Mouse (Mus musculus) hindbrain, embryonic 16.5 days (tissue): ENCODE measurements at regions not wholly inside any gene's neighbourhood (a gene's known extent, or its start where the extent isn't known, plus 50 kb on each side); places are given as distances from the start of the nearest gene placed in this dataset.

Experiments used
- ATAC-seq: fragments of 200-750 bp; cut with Nextera tagmentation; 2 replicates; pipeline ENCODE4 v1.8.0; 2017; ENCODE audit warnings: moderate TSS enrichment, moderate library complexity
- H3K27ac ChIP-seq: fragments of 300-500 bp; sonication (generic); 2 replicates; pipeline ENCODE4 v1.5.1; 2014; ENCODE audit warnings: low read depth, mild to moderate bottlenecking, control low read depth, low read length, moderate library complexity
- H3K27me3 ChIP-seq: fragments of 300-500 bp; sonication (generic); replicated peaks from 2 replicates; pipeline ENCODE4 v1.6.1; 2014; ENCODE audit warnings: low read length; ENCODE audit not compliant: control insufficient read depth, insufficient read depth
- H3K36me3 ChIP-seq: fragments of 300-500 bp; sonication (generic); 2 replicates; pipeline ENCODE4 v1.6.1; 2014; ENCODE audit warnings: mild to moderate bottlenecking, low read length, moderate library complexity, mixed read lengths; ENCODE audit not compliant: control insufficient read depth, insufficient read depth
- H3K4me1 ChIP-seq: fragments of 300-500 bp; sonication (generic); 2 replicates; pipeline ENCODE4 v1.6.1; 2014; ENCODE audit warnings: low read depth, low read length; ENCODE audit not compliant: control insufficient read depth, insufficient read depth
- H3K4me2 ChIP-seq: fragments of 300-500 bp; sonication (generic); 2 replicates; pipeline ENCODE4 v1.6.1; 2014; ENCODE audit warnings: mild to moderate bottlenecking, low read length, control low read depth, moderate library complexity
- H3K4me3 ChIP-seq: fragments of 300-500 bp; sonication (generic); 2 replicates; pipeline ENCODE4 v1.5.1; 2014; ENCODE audit warnings: mild to moderate bottlenecking, low read length, control low read depth, moderate library complexity
- H3K9ac ChIP-seq: fragments of 300-500 bp; sonication (generic); 2 replicates; pipeline ENCODE4 v1.6.1; 2014; ENCODE audit warnings: low read depth, mild to moderate bottlenecking, control low read depth, low read length, moderate library complexity
- H3K9me3 ChIP-seq: fragments of 300-500 bp; sonication (generic); 2 replicates; pipeline ENCODE4 v1.6.1; 2014; ENCODE audit warnings: mild to moderate bottlenecking, low read length, moderate library complexity; ENCODE audit not compliant: control insufficient read depth
- WGBS: fragments of 180-500 bp; shearing (Covaris S2); extraction: QIAGEN DNeasy Blood & Tissue Kit; methylation state at CpG from one replicate; pipeline ENCODE4 v1.1.7; 2014; 5-methylcytosine and 5-hydroxymethylcytosine counted together

GRCm38 (mm10) chr13:107711341-107711994 is 332.8 kb upstream of the Smim15 start:
- Histone ChIP-seq H3K9me3 (peaks cover 2% of the 10 kb centered on the region; the same call in 1 of the 2 replicates), H3K4me3 (no peak overlapping the region), H3K27me3 (no peaks in the 10 kb centered on the region), H3K9ac (no peak overlapping the region), H3K4me2 (no peak overlapping the region), H3K4me1 (no peaks in the 10 kb centered on the region), H3K27ac (no peak overlapping the region), H3K36me3 (no peaks in the 10 kb centered on the region)
- 81% methylated on average over 4 of the region's 4 CpGs for WGBS
- no peak for ATAC-seq

- no peak for ATAC-seq
- no peaks in the 10 kb centered on the region for H3K27me3 ChIP-seq
- H3K27ac ChIP-seq = no peak overlapping the region
- H3K4me2 ChIP-seq = no peak overlapping the region
- H3K36me3 ChIP-seq = no peaks in the 10 kb centered on the region
- H3K9me3 ChIP-seq = peaks cover 2% of the 10 kb centered on the region; the same call in 1 of the 2 replicates
- H3K9ac ChIP-seq = no peak overlapping the region
- 79% methylated on average over 4 of the region's 4 CpGs for WGBS
- no peak overlapping the region for H3K4me3 ChIP-seq
- H3K4me1 ChIP-seq = no peaks in the 10 kb centered on the region
These were observed 333.9 kb upstream of the Smim15 start for GRCm38 (mm10) chr13:107710368-107710767.

GRCm38 (mm10) chr13:107709828-107710227 is 334.4 kb upstream of the Smim15 start:
- Histone ChIP-seq H3K4me3 (no peak overlapping the region), H3K4me1 (no peaks in the 10 kb centered on the region), H3K4me2 (no peak overlapping the region), H3K9me3 (peaks cover 2% of the 10 kb centered on the region; the same call in 1 of the 2 replicates), H3K27ac (no peak overlapping the region), H3K27me3 (no peaks in the 10 kb centered on the region), H3K36me3 (no peaks in the 10 kb centered on the region), H3K9ac (no peak overlapping the region)
- no peak for ATAC-seq
- WGBS = 56% methylated on average over 2 of the region's 2 CpGs

GRCm38 (mm10) chr13:107703736-107704135 is 340.5 kb upstream of the Smim15 start:
- H3K36me3 ChIP-seq = no peaks in the 10 kb centered on the region
- ATAC-seq = no peak
- no peak overlapping the region for H3K4me3 ChIP-seq
- 60% methylated on average over 7 of the region's 7 CpGs for WGBS
- H3K27ac ChIP-seq = no peak overlapping the region
- no peak overlapping the region for H3K4me2 ChIP-seq
- H3K4me1 ChIP-seq = peaks cover 7% of the 10 kb centered on the region
- H3K27me3 ChIP-seq = no peaks in the 10 kb centered on the region
- H3K9ac ChIP-seq = no peak overlapping the region
- no peaks in the 10 kb centered on the region for H3K9me3 ChIP-seq

GRCm38 (mm10) chr13:107700268-107701139 is 343.7 kb upstream of the Smim15 start:
- H3K4me1 ChIP-seq = peaks cover 7% of the 10 kb centered on the region
- H3K4me2 ChIP-seq = no peak overlapping the region
- no peak overlapping the region for H3K4me3 ChIP-seq
- ATAC-seq = peak; percentile 94
- 24% methylated on average over 10 of the region's 10 CpGs for WGBS
- H3K9ac ChIP-seq = no peak overlapping the region
- no peaks in the 10 kb centered on the region for H3K27me3 ChIP-seq
- H3K36me3 ChIP-seq = no peaks in the 10 kb centered on the region
- H3K9me3 ChIP-seq = no peaks in the 10 kb centered on the region
- no peak overlapping the region for H3K27ac ChIP-seq

- Histone ChIP-seq H3K9ac (no peak overlapping the region), H3K9me3 (no peaks in the 10 kb centered on the region), H3K27ac (no peak overlapping the region), H3K4me3 (no peak overlapping the region), H3K27me3 (no peaks in the 10 kb centered on the region), H3K4me2 (no peak overlapping the region), H3K36me3 (no peaks in the 10 kb centered on the region), H3K4me1 (peaks cover 7% of the 10 kb centered on the region)
- 0 out of 2 replicates have a peak, but pooled peaks have one; percentile 21 for ATAC-seq
- WGBS = 87% methylated on average over 5 of the region's 5 CpGs
These were observed 345.0 kb upstream of the Smim15 start for GRCm38 (mm10) chr13:107699251-107699650.

- no peak for ATAC-seq
- WGBS = 91% methylated on average over 7 of the region's 7 CpGs
- peaks cover 7% of the 10 kb centered on the region for H3K4me1 ChIP-seq
- H3K9ac ChIP-seq = no peak overlapping the region
- H3K27ac ChIP-seq = no peak overlapping the region
- no peak overlapping the region for H3K4me3 ChIP-seq
- no peak overlapping the region for H3K4me2 ChIP-seq
- H3K9me3 ChIP-seq = no peaks in the 10 kb centered on the region
- H3K36me3 ChIP-seq = no peaks in the 10 kb centered on the region
- no peaks in the 10 kb centered on the region for H3K27me3 ChIP-seq
These were observed 345.9 kb upstream of the Smim15 start for GRCm38 (mm10) chr13:107698345-107698744.

- ATAC-seq = no peak
- H3K27me3 ChIP-seq = no peaks in the 10 kb centered on the region
- no peaks in the 10 kb centered on the region for H3K36me3 ChIP-seq
- H3K4me3 ChIP-seq = no peak overlapping the region
- no peak overlapping the region for H3K27ac ChIP-seq
- no peak overlapping the region for H3K9ac ChIP-seq
- no peaks in the 10 kb centered on the region for H3K4me1 ChIP-seq
- WGBS = 83% methylated on average over 5 of the region's 5 CpGs
- H3K9me3 ChIP-seq = no peaks in the 10 kb centered on the region
- no peak overlapping the region for H3K4me2 ChIP-seq
These were observed 352.0 kb upstream of the Smim15 start for GRCm38 (mm10) chr13:107692123-107692830.

GRCm38 (mm10) chr13:107688972-107689371 is 355.3 kb upstream of the Smim15 start:
- no peak for ATAC-seq
- WGBS = 54% methylated on average over 6 of the region's 6 CpGs
- H3K27ac ChIP-seq = no peak overlapping the region
- H3K4me3 ChIP-seq = no peak overlapping the region
- H3K9ac ChIP-seq = no peak overlapping the region
- no peaks in the 10 kb centered on the region for H3K36me3 ChIP-seq
- no peaks in the 10 kb centered on the region for H3K4me1 ChIP-seq
- no peaks in the 10 kb centered on the region for H3K9me3 ChIP-seq
- H3K4me2 ChIP-seq = no peak overlapping the region
- H3K27me3 ChIP-seq = no peaks in the 10 kb centered on the region
